Mouse (Mus musculus): Measurements from ENCODE around the gene Ppt2.

- TF ChIP-seq POLR2A (IDR thresholded peaks at IDR 0.05; ENCODE audit: extremely low read depth, insufficient read depth, low read length) (no peak), CTCF (IDR thresholded peaks at IDR 0.05; ENCODE audit: extremely low read depth, insufficient read depth, low read length) (no peak)
These were observed 21.9 kb downstream of the Ppt2 start for GRCm38 (mm10) chr17:34606186-34607039.

Measured in cortical plate, adult 2 months (tissue).